Mouse (Mus musculus) embryonic facial prominence, embryonic 13.5 days (tissue): ENCODE measurements at regions not wholly inside any gene's neighbourhood (a gene's known extent, or its start where the extent isn't known, plus 50 kb on each side); places are given as distances from the start of the nearest gene placed in this dataset.

Experiments used
- ATAC-seq: fragments of 200-750 bp; cut with Nextera tagmentation; 2 replicates; pipeline ENCODE4 v1.8.0; 2017; ENCODE audit warnings: low read depth; ENCODE audit not compliant: insufficient number of reproducible peaks, insufficient read depth, low FRiP score, low TSS enrichment
- H3K27ac ChIP-seq: fragments of 300-500 bp; sonication (generic); 2 replicates; pipeline ENCODE4 v1.5.1; 2015; ENCODE audit warnings: moderate library complexity, mild to moderate bottlenecking, inconsistent platforms
- H3K27me3 ChIP-seq: fragments of 300-500 bp; sonication (generic); 2 replicates; pipeline ENCODE4 v1.6.1; 2015; ENCODE audit warnings: mild to moderate bottlenecking, inconsistent platforms
- H3K36me3 ChIP-seq: fragments of 300-500 bp; sonication (generic); 2 replicates; pipeline ENCODE4 v1.6.1; 2015; ENCODE audit warnings: mild to moderate bottlenecking, inconsistent platforms
- H3K4me1 ChIP-seq: fragments of 300-500 bp; sonication (generic); 2 replicates; pipeline ENCODE4 v1.6.1; 2015; ENCODE audit warnings: inconsistent platforms
- H3K4me2 ChIP-seq: fragments of 300-500 bp; sonication (generic); 2 replicates; pipeline ENCODE4 v1.6.1; 2015; ENCODE audit warnings: moderate library complexity, mild to moderate bottlenecking, inconsistent platforms
- H3K4me3 ChIP-seq: fragments of 300-500 bp; sonication (generic); 2 replicates; pipeline ENCODE4 v1.5.1; 2015; ENCODE audit warnings: mild to moderate bottlenecking, inconsistent platforms
- H3K9ac ChIP-seq: fragments of 300-500 bp; sonication (generic); 2 replicates; pipeline ENCODE4 v1.6.1; 2015; ENCODE audit warnings: mild to moderate bottlenecking, inconsistent platforms
- H3K9me3 ChIP-seq: fragments of 300-500 bp; sonication (generic); 2 replicates; pipeline ENCODE4 v1.6.1; 2016; ENCODE audit warnings: inconsistent platforms
- WGBS: fragments of 180-500 bp; shearing (Covaris S2); methylation state at CpG from one replicate; pipeline ENCODE4 v1.1.7; 2015; ENCODE audit warnings: mixed read lengths; 5-methylcytosine and 5-hydroxymethylcytosine counted together

GRCm38 (mm10) chr9:69705942-69706341 is 54.8 kb downstream of the Foxb1 start:
- 82% methylated on average over 8 of the region's 8 CpGs for WGBS
- Histone ChIP-seq H3K9me3 (no peaks in the 10 kb centered on the region), H3K4me2 (no peak overlapping the region), H3K36me3 (no peaks in the 10 kb centered on the region), H3K27me3 (no peaks in the 10 kb centered on the region), H3K4me1 (no peaks in the 10 kb centered on the region), H3K4me3 (no peak overlapping the region), H3K27ac (no peak overlapping the region), H3K9ac (no peak overlapping the region)
- no peak for ATAC-seq

- Histone ChIP-seq H3K4me1 (no peaks in the 10 kb centered on the region), H3K27me3 (no peaks in the 10 kb centered on the region), H3K27ac (no peak overlapping the region), H3K9ac (no peak overlapping the region), H3K4me2 (no peak overlapping the region), H3K36me3 (no peaks in the 10 kb centered on the region), H3K4me3 (no peak overlapping the region), H3K9me3 (no peaks in the 10 kb centered on the region)
- no peak for ATAC-seq
- WGBS, result 72% methylated on average over 4 of the region's 4 CpGs
Measured at GRCm38 (mm10) chr9:69705071-69705470, 55.7 kb downstream of the Foxb1 start.

GRCm38 (mm10) chr9:69703731-69704130 is 57.0 kb downstream of the Foxb1 start:
- H3K9me3 ChIP-seq, result no peaks in the 10 kb centered on the region
- H3K4me1 ChIP-seq, result no peaks in the 10 kb centered on the region
- 76% methylated on average over 7 of the region's 7 CpGs for WGBS
- H3K27me3 ChIP-seq, result no peaks in the 10 kb centered on the region
- H3K27ac ChIP-seq, result no peak overlapping the region
- H3K36me3 ChIP-seq, result no peaks in the 10 kb centered on the region
- no peak overlapping the region for H3K4me2 ChIP-seq
- ATAC-seq, result no peak
- H3K4me3 ChIP-seq, result no peak overlapping the region
- H3K9ac ChIP-seq, result no peak overlapping the region

- H3K36me3 ChIP-seq, result no peaks in the 10 kb centered on the region
- no peak overlapping the region for H3K9ac ChIP-seq
- H3K4me2 ChIP-seq, result no peak overlapping the region
- no peaks in the 10 kb centered on the region for H3K27me3 ChIP-seq
- WGBS, result 81% methylated on average over 8 of the region's 8 CpGs
- no peak for ATAC-seq
- no peak overlapping the region for H3K27ac ChIP-seq
- no peak overlapping the region for H3K4me3 ChIP-seq
- H3K9me3 ChIP-seq, result no peaks in the 10 kb centered on the region
- no peaks in the 10 kb centered on the region for H3K4me1 ChIP-seq
Measured at GRCm38 (mm10) chr9:69702156-69702928, 58.4 kb downstream of the Foxb1 start.

GRCm38 (mm10) chr9:69700696-69701095 is 60.0 kb downstream of the Foxb1 start:
- H3K4me2 ChIP-seq, result no peak overlapping the region
- no peak overlapping the region for H3K27ac ChIP-seq
- no peak overlapping the region for H3K4me3 ChIP-seq
- H3K27me3 ChIP-seq, result no peaks in the 10 kb centered on the region
- ATAC-seq, result no peak
- H3K36me3 ChIP-seq, result no peaks in the 10 kb centered on the region
- H3K9me3 ChIP-seq, result no peaks in the 10 kb centered on the region
- no peak overlapping the region for H3K9ac ChIP-seq
- no peaks in the 10 kb centered on the region for H3K4me1 ChIP-seq
- 86% methylated on average over 9 of the region's 9 CpGs for WGBS

- H3K4me1 ChIP-seq, result no peaks in the 10 kb centered on the region
- H3K27ac ChIP-seq, result no peak overlapping the region
- no peaks in the 10 kb centered on the region for H3K27me3 ChIP-seq
- no peak for ATAC-seq
- WGBS, result 83% methylated on average over 3 of the region's 3 CpGs
- no peak overlapping the region for H3K4me3 ChIP-seq
- no peak overlapping the region for H3K9ac ChIP-seq
- no peaks in the 10 kb centered on the region for H3K9me3 ChIP-seq
- no peaks in the 10 kb centered on the region for H3K36me3 ChIP-seq
- no peak overlapping the region for H3K4me2 ChIP-seq
Measured at GRCm38 (mm10) chr9:69691756-69692155, 69.0 kb downstream of the Foxb1 start.

- ATAC-seq, result no peak
- H3K27me3 ChIP-seq, result no peaks in the 10 kb centered on the region
- 64% methylated on average over 12 of the region's 12 CpGs for WGBS
Measured at GRCm38 (mm10) chr9:69687349-69688123, 73.2 kb downstream of the Foxb1 start.

GRCm38 (mm10) chr9:69686766-69687165 is 74.0 kb downstream of the Foxb1 start:
- Histone ChIP-seq H3K4me1 (no peaks in the 10 kb centered on the region), H3K27me3 (no peaks in the 10 kb centered on the region), H3K9me3 (no peaks in the 10 kb centered on the region), H3K36me3 (no peaks in the 10 kb centered on the region), H3K4me3 (no peak overlapping the region), H3K9ac (no peak overlapping the region), H3K4me2 (no peak overlapping the region), H3K27ac (no peak overlapping the region)
- no peak for ATAC-seq
- 84% methylated on average over 4 of the region's 4 CpGs for WGBS

More at GRCm38 (mm10) chr9:69687349-69688123, 73.2 kb downstream of the Foxb1 start:
- Histone ChIP-seq H3K4me3 (no peak overlapping the region), H3K36me3 (no peaks in the 10 kb centered on the region), H3K9me3 (no peaks in the 10 kb centered on the region), H3K27ac (no peak overlapping the region), H3K9ac (no peak overlapping the region), H3K4me2 (no peak overlapping the region), H3K4me1 (no peaks in the 10 kb centered on the region)

- Histone ChIP-seq H3K4me1 (no peaks in the 10 kb centered on the region), H3K4me2 (no peak overlapping the region), H3K4me3 (no peak overlapping the region), H3K9me3 (no peaks in the 10 kb centered on the region), H3K9ac (no peak overlapping the region), H3K36me3 (no peaks in the 10 kb centered on the region), H3K27me3 (no peaks in the 10 kb centered on the region), H3K27ac (no peak overlapping the region)
- 74% methylated on average over 4 of the region's 4 CpGs for WGBS
- ATAC-seq, result no peak
Measured at GRCm38 (mm10) chr9:69685630-69686029, 75.1 kb downstream of the Foxb1 start.

- ATAC-seq, result no peak
- H3K4me2 ChIP-seq, result no peak overlapping the region
- H3K9ac ChIP-seq, result no peak overlapping the region
- no peaks in the 10 kb centered on the region for H3K4me1 ChIP-seq
- H3K27me3 ChIP-seq, result no peaks in the 10 kb centered on the region
- 24% methylated on average over 9 of the region's 9 CpGs for WGBS
- no peaks in the 10 kb centered on the region for H3K36me3 ChIP-seq
- no peaks in the 10 kb centered on the region for H3K9me3 ChIP-seq
- no peak overlapping the region for H3K27ac ChIP-seq
- no peak overlapping the region for H3K4me3 ChIP-seq
Measured at GRCm38 (mm10) chr9:69681372-69682213, 79.1 kb downstream of the Foxb1 start.

- H3K27me3 ChIP-seq, result 0 out of 2 replicates have a peak, but pooled peaks cover 2% of the 10 kb centered on the region
- no peak overlapping the region for H3K27ac ChIP-seq
- WGBS, result 90% methylated on average over 1 of the region's 1 CpGs
- no peak overlapping the region for H3K4me2 ChIP-seq
- H3K9ac ChIP-seq, result no peak overlapping the region
- ATAC-seq, result no peak
- H3K36me3 ChIP-seq, result no peaks in the 10 kb centered on the region
- H3K4me3 ChIP-seq, result no peak overlapping the region
- H3K9me3 ChIP-seq, result peaks cover 4% of the 10 kb centered on the region; the same call in 1 of the 2 replicates
- no peaks in the 10 kb centered on the region; the same call in 1 of the 2 replicates for H3K4me1 ChIP-seq
Measured at GRCm38 (mm10) chr9:69678634-69679033, 82.1 kb downstream of the Foxb1 start.
